Mouse (Mus musculus) embryonic facial prominence, embryonic 12.5 days (tissue): ENCODE measurements around the gene Ptk6. TPM values are rescaled to one million over a fixed set of nuclear protein-coding genes. Genes with fewer than 3 reads are reported as not detected.

Experiments
- ATAC-seq: fragments of 200-750 bp; cut with Nextera tagmentation; 2 replicates; pipeline ENCODE4 v1.8.0; 2017; ENCODE audit not compliant: insufficient number of reproducible peaks, insufficient read depth, low FRiP score, low TSS enrichment
- H3K27ac ChIP-seq: fragments of 300-500 bp; sonication (generic); 2 replicates; pipeline ENCODE4 v1.5.1; 2016; ENCODE audit warnings: mild to moderate bottlenecking
- H3K27me3 ChIP-seq: fragments of 300-500 bp; sonication (generic); 2 replicates; pipeline ENCODE4 v1.6.1; 2016; ENCODE audit warnings: mild to moderate bottlenecking, moderate library complexity
- H3K36me3 ChIP-seq: fragments of 300-500 bp; sonication (generic); 2 replicates; pipeline ENCODE4 v1.6.1; 2016; ENCODE audit warnings: mild to moderate bottlenecking
- H3K4me1 ChIP-seq: fragments of 300-500 bp; sonication (generic); 2 replicates; pipeline ENCODE4 v1.6.1; 2016
- H3K4me2 ChIP-seq: fragments of 300-500 bp; sonication (generic); replicated peaks from 2 replicates; pipeline ENCODE4 v1.6.1; 2016; ENCODE audit warnings: mild to moderate bottlenecking, moderate library complexity
- H3K4me3 ChIP-seq: fragments of 300-500 bp; sonication (generic); 2 replicates; pipeline ENCODE4 v1.5.1; 2016; ENCODE audit warnings: mild to moderate bottlenecking
- H3K9ac ChIP-seq: fragments of 300-500 bp; sonication (generic); 2 replicates; pipeline ENCODE4 v1.6.1; 2016; ENCODE audit warnings: mild to moderate bottlenecking, moderate library complexity
- H3K9me3 ChIP-seq: fragments of 300-500 bp; sonication (generic); 2 replicates; pipeline ENCODE4 v1.6.1; 2016; ENCODE audit warnings: mild to moderate bottlenecking, moderate library complexity
- WGBS: fragments of 180-500 bp; shearing (Covaris S2); methylation state at CpG from one replicate; pipeline ENCODE4 v1.1.7; 2016; 5-methylcytosine and 5-hydroxymethylcytosine counted together
- polyA plus RNA-seq: library from polyadenylated mRNA; unstranded; fragments of >200 nt; fragmentation: Nextera tagmentation; extraction: Ambion mirVana; gene quantifications from 2 replicates; pipeline ENCODE4 v1.2.1, GENCODE M21; 2016

The Ptk6 gene
- polyA plus RNA-seq, 1 experiment from 2014 or later: not detected

DNA sequence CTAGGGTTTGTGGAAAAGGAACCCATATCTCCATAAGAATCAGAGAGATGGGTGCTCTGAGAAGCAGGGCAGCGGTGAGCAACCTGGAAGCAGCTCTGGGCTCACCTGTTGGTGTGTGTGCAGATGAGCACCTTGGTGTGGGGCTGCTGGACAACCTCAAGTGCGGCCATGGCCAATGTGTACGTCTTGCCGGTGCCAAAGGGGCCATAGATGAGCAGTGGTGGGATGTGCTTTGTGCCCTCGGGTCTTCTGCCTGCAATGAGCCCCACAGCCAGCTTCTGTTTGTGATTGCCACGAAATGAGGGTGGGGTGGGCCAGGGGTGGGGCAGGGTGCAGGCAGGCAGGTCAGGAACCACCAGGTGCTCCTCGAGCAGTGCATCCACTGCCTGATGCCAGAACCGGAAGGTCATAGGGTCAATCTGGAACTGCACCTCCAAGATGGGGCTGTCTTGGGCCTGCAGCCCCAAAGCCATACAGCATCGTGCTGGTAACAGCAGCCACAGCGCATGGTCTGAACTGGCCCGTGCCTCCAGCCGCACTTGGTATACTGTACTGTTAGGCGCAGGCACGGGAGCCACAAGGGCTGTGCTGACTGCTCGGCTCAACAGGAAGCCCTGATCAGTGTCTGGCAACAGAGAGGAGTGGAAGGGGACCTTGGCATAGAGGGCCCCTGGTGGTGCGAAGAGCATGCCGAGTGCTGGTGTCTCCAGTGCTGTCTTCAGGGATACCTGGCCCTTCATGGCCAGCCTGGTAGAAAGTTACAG lies 34.8 kb upstream of the Ptk6 start:
- WGBS: 87% methylated on average over 17 of the region's 17 CpGs
- Histone ChIP-seq H3K4me2 (no peak overlapping the region), H3K4me3 (no peak overlapping the region), H3K27me3 (no peaks in the 10 kb centered on the region), H3K9me3 (no peaks in the 10 kb centered on the region), H3K4me1 (peaks cover 6% of the 10 kb centered on the region; the same call in 1 of the 2 replicates), H3K9ac (no peak overlapping the region), H3K27ac (no peak overlapping the region), H3K36me3 (no peaks in the 10 kb centered on the region; the same call in 1 of the 2 replicates)
- ATAC-seq: no peak

DNA sequence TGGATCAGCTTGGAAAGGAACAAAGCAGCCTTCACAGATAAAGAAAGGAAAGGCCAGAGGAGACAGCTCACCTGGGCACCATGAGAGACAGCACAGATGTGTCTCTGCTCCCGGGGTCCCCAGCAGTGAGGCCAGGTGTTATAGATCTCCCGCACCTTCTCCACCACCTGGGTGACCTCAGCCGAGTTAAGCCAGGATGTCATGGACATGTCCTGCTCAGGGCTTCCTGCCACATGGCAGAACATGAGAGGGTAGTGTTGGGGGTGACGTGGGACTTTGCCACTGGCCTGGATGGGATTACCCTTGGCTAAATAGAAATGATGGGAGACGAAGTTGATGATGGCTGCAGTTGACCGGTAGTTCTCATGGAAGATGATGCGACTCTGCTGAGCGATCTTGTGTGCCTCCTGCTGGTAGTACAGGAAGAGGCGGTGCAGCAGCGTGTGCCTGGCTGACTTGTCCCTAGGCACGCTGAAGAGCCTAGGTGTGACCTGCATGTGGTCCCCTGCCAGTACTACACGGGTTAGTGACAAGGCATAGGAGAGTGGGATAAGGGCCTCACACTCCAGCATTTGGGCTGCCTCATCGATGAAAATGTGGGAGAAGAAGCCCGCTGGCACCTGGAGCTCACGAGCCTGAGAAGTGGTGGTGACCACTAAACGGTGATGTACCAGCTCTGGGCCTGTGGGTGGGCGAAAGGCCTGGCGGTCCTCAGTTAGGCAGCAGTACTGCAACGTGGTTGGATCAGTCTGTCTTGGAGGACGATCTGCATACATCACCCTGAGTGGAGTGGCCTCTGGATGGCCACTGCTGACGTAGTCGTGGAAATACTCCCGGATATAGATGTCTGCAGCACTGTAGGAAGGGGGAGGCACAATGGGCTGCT lies 33.3 kb upstream of the Ptk6 start:
- H3K27me3 ChIP-seq: no peaks in the 10 kb centered on the region
- no peak overlapping the region for H3K9ac ChIP-seq
- H3K9me3 ChIP-seq: no peaks in the 10 kb centered on the region
- no peak overlapping the region for H3K27ac ChIP-seq
- no peak for ATAC-seq
- WGBS: 85% methylated on average over 23 of the region's 23 CpGs
- no peak overlapping the region for H3K4me2 ChIP-seq
- no peak overlapping the region for H3K4me3 ChIP-seq
- no peaks in the 10 kb centered on the region for H3K4me1 ChIP-seq
- no peaks in the 10 kb centered on the region; the same call in 1 of the 2 replicates for H3K36me3 ChIP-seq

DNA sequence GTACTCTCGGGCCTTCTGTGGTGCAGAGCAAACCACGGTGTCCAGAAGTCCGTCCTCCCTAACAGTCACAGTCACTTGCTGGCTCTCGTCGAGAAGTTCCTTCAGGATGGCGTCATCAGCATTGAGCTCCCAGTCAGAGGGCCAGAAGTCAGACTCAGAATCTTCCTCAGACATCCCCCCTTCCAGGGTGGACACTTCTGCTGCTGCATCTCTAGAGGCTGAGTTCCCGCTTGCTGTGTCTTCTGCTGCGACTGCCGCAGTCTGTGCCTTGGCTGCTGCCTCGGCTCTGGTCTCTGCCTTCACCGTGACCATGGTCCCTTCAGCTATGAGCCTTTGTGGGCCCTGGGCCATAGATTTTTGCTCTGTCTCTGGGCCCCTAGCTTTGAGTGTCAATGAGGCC lies 32.1 kb upstream of the Ptk6 start:
- ATAC-seq: no peak
- H3K9me3 ChIP-seq: no peaks in the 10 kb centered on the region

DNA sequence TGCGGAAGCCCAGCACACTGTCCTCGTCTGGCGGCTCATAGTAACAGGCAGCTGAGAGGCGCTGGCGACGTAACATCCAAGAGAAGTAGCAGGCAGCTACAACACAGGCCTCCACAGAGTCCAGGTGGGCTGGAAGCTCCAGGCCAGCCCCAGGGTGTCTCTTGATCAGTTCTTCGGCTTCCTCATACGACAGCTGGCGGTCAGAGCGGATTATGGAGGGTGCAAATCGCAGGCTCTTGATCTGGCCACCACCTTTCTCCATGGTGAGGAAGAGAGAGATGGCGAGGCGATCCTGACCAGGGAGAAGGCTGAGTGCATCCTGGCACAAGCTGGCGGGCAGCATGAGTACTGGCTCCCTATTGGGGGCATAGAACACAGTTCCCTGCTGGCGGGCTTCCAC lies 30.9 kb upstream of the Ptk6 start:
- Histone ChIP-seq H3K4me2 (no peak overlapping the region), H3K9me3 (no peaks in the 10 kb centered on the region), H3K36me3 (no peaks in the 10 kb centered on the region; the same call in 1 of the 2 replicates), H3K4me3 (no peak overlapping the region), H3K4me1 (peaks cover under 1% of the 10 kb centered on the region; the same call in 1 of the 2 replicates), H3K27ac (no peak overlapping the region), H3K9ac (no peak overlapping the region), H3K27me3 (no peaks in the 10 kb centered on the region)
- WGBS: 89% methylated on average over 15 of the region's 15 CpGs
- no peak for ATAC-seq

More for the DNA sequence above, 32.1 kb upstream of the Ptk6 start:
- H3K4me2 ChIP-seq: no peak overlapping the region
- no peaks in the 10 kb centered on the region for H3K27me3 ChIP-seq
- WGBS: 93% methylated on average over 11 of the region's 11 CpGs
- H3K9ac ChIP-seq: no peak overlapping the region
- no peaks in the 10 kb centered on the region for H3K4me1 ChIP-seq
- no peak overlapping the region for H3K4me3 ChIP-seq
- no peak overlapping the region for H3K27ac ChIP-seq
- H3K36me3 ChIP-seq: no peaks in the 10 kb centered on the region; the same call in 1 of the 2 replicates

DNA sequence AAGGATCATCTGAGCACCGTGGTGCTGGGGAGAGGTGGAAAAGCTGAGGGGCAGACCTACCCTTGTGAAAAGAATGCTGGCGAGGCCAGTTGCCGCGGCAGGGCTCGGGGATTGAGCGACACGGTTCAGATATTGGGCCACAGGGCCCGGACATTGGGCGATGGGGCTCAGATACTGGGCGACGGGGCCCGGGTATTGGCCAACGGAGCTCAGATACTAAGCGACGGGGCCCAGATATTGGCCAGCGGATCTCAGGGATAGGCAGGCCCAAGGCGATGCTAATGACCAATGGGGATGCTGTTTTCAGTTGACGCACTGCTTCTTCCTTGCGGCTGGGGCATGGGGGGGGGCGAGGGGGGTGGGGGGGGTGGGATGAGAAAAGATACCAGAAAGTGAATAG lies 28.6 kb upstream of the Ptk6 start:
- no peak overlapping the region for H3K27ac ChIP-seq
- ATAC-seq: no peak
- no peaks in the 10 kb centered on the region; the same call in 1 of the 2 replicates for H3K36me3 ChIP-seq
- H3K27me3 ChIP-seq: no peaks in the 10 kb centered on the region
- H3K4me1 ChIP-seq: peaks cover 7% of the 10 kb centered on the region; the same call in 1 of the 2 replicates
- no peak overlapping the region for H3K9ac ChIP-seq
- H3K4me3 ChIP-seq: no peak overlapping the region
- WGBS: 81% methylated on average over 20 of the region's 20 CpGs
- H3K4me2 ChIP-seq: no peak overlapping the region
- H3K9me3 ChIP-seq: no peaks in the 10 kb centered on the region

DNA sequence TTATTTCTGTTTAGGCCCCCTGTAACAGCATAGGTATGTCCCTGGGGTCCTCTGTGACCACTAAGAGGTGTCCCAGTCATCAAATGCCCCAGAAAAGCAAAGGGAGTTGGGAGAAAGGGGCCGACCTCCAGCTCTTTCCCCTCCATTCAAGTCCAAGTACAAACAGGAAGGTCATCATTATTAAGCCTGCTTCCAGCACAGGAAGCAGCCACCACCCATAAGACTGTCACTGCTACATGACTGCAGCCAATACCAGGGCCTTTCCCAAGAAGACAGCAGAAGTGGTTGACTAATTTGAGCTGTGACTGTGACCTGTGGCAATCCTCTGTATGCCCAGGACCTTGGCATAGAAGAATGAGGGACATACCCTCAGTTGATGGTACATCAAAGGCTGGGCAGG lies 25.7 kb upstream of the Ptk6 start:
- H3K9ac ChIP-seq: no peak overlapping the region
- H3K27me3 ChIP-seq: no peaks in the 10 kb centered on the region
- no peak overlapping the region for H3K4me3 ChIP-seq
- no peaks in the 10 kb centered on the region for H3K36me3 ChIP-seq
- no peak overlapping the region for H3K27ac ChIP-seq
- no peak for ATAC-seq
- no peaks in the 10 kb centered on the region for H3K9me3 ChIP-seq
- H3K4me2 ChIP-seq: no peak overlapping the region
- 67% methylated on average over 1 of the region's 1 CpGs for WGBS
- H3K4me1 ChIP-seq: peaks cover 7% of the 10 kb centered on the region; the same call in 1 of the 2 replicates

DNA sequence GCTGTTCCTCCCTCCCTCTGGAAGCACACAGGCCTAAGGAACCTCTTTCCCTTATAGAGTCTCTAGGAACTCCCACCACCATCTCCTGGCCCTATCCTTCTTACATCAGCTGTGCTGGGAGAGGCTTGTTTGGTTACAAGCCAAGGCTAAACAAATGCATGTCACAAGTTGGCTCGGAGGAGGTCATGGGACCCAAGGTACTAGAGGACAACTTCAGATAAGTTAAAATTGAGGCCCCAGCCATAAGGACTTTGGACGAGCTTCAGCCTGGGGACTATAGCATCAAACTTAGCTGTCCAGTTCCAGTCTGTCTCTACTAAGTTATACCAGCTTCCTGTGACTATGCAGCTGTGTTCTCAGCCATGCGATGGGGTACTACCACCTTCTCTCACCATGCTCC lies 24.5 kb upstream of the Ptk6 start:
- Histone ChIP-seq H3K4me3 (no peak overlapping the region), H3K36me3 (no peaks in the 10 kb centered on the region), H3K9ac (no peak overlapping the region), H3K4me1 (peaks cover 7% of the 10 kb centered on the region; the same call in 1 of the 2 replicates), H3K27me3 (no peaks in the 10 kb centered on the region), H3K4me2 (no peak overlapping the region), H3K27ac (no peak overlapping the region), H3K9me3 (no peaks in the 10 kb centered on the region)
- 83% methylated on average over 3 of the region's 3 CpGs for WGBS
- ATAC-seq: no peak

DNA sequence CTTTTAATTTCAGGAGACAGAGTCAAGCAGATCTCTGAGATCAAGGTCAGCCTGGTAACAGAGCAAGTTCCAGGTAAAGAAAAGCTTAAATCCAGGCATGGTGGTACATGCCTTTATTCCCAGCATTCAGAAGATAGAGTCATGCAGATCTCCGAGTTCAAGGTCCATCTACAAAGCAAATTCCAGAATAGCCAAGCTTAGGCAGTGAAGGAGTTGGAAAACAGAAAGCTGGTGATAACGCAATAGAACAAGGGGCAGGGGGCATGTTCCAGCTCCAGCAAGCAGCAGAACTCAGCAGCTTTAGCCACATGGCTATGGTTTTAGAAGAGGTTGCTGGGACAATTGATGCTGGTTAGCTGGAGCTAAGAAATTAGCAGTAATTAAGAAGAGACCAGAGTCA lies 22.4 kb upstream of the Ptk6 start:
- no peaks in the 10 kb centered on the region for H3K36me3 ChIP-seq
- 82% methylated on average over 2 of the region's 2 CpGs for WGBS
- H3K4me1 ChIP-seq: peaks cover 12% of the 10 kb centered on the region; the same call in 1 of the 2 replicates

DNA sequence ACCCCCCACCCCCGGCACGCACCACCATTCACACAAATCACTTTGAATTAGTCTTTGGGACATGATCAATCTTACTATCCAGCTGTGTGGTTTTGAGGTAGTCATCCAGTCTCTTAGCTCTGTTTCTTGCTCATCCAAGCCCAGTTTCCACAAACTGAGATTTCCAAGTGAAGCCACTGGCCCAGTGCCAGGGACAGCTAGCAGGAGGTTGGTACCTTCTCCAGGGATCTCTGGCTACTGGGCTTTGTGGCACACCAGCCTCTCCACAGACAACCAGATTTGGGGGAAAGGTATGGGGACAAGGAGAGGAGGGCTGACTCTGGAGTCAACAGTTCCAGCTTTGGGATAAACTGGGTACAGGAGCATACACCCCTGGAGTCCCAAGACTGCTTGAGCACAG lies 17.8 kb upstream of the Ptk6 start:
- H3K27ac ChIP-seq: peak overlapping the region; percentile 14; the same call in 1 of the 2 replicates
- peak overlapping the region; percentile 32 for H3K4me3 ChIP-seq
- no peak overlapping the region for H3K9ac ChIP-seq
- H3K4me1 ChIP-seq: peaks cover 8% of the 10 kb centered on the region
- no peaks in the 10 kb centered on the region for H3K36me3 ChIP-seq
- WGBS: 26% methylated on average over 2 of the region's 2 CpGs
- no peaks in the 10 kb centered on the region for H3K9me3 ChIP-seq
- peak overlapping the region; percentile 63 for H3K4me2 ChIP-seq
- no peaks in the 10 kb centered on the region for H3K27me3 ChIP-seq
- ATAC-seq: no peak

More for the DNA sequence above, 22.4 kb upstream of the Ptk6 start:
- H3K27ac ChIP-seq: no peak overlapping the region
- H3K9ac ChIP-seq: no peak overlapping the region
- no peak overlapping the region for H3K4me3 ChIP-seq
- ATAC-seq: no peak
- no peak overlapping the region for H3K4me2 ChIP-seq
- H3K9me3 ChIP-seq: no peaks in the 10 kb centered on the region
- H3K27me3 ChIP-seq: no peaks in the 10 kb centered on the region

DNA sequence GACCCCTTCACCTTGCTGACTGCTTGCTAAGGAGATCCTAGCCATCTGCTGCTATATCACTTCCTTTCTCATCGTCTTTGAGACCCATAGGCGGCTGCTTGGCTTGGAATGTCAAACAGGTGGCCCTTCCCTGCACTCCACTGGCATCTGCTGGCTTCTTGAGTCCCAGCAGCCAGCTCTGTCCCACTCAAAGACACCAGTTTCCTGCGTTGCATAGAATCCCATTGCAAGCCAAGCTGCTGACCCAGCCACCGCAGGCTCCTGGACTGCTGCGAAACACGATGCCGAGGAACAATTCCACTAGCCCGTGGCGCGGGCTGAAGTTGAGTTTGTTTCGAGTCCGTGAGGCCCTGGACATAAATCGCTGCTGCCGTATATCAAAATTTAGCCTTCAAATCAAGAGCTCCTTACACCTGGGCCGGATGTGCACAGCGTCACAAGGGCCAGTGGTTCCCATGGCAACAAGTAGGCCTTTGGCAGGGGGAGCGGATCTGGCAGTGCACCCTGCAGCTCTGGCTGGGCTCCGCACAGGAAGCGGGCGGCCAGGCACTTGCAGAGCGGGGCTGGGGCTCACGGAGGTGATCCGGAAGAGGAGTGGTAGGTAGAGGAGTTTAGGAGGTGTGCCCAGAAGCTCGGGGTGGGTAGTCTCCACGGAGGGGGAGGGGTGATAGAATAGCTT lies 17.1 kb upstream of the Ptk6 start, which contains the start of gene Fndc11:
TSS of gene Fndc11 (plus strand) at position 476 of the 679 bp plus-strand sequence.
- Histone ChIP-seq H3K9ac (peak within 1 kb of the TSS; percentile 19), H3K36me3 (no peaks in the 10 kb centered on the region), H3K4me3 (peak within 1 kb of the TSS; percentile 32), H3K27ac (peak within 1 kb of the TSS; percentile 14; the same call in 1 of the 2 replicates), H3K4me1 (peaks cover 8% of the 10 kb centered on the region), H3K27me3 (no peaks in the 10 kb centered on the region), H3K4me2 (peak within 1 kb of the TSS; percentile 63), H3K9me3 (no peaks in the 10 kb centered on the region)
- ATAC-seq: peak; percentile 92
- WGBS: 2% methylated on average over 25 of the region's 25 CpGs

DNA sequence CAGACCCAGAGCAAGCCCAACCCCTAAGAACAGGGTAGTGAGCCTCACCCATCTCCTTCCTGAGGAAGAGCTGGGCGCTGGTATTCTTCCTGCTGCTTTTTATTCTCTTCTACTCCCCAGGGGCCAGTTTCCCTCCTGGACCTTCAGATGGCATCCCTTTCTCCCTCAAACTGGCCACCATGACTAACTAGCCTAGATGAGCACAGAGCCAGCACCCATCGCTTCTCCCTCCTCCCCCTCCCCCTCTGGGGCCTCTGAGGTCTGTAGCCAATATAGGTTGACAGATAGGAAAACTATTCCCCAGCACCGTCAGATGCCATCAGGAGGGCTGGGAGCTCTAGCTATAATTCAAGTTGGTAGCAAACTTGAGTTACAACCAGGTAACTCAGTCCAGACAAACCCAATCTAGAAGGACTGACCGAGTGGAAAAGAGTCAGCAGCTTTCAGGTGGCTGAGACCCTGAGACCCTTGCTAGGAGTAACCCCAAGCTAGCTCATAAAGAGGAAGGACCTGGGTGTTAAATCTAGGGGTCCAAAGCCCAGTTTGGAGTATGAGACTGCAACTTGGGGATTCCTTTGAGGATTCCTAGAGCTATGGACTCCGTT lies 16.4 kb upstream of the Ptk6 start:
- H3K4me3 ChIP-seq: no peak overlapping the region
- ATAC-seq: no peak

More for the DNA sequence above, 16.4 kb upstream of the Ptk6 start:
- peaks cover 6% of the 10 kb centered on the region for H3K27me3 ChIP-seq
- H3K27ac ChIP-seq: no peak overlapping the region
- WGBS: 48% methylated on average over 5 of the region's 5 CpGs
- no peak overlapping the region; the same call in 1 of the 2 replicates for H3K9ac ChIP-seq
- H3K4me2 ChIP-seq: peak overlapping the region; percentile 63; the same call in 1 of the 2 replicates
- no peaks in the 10 kb centered on the region for H3K9me3 ChIP-seq
- H3K4me1 ChIP-seq: peaks cover 8% of the 10 kb centered on the region
- no peaks in the 10 kb centered on the region for H3K36me3 ChIP-seq
